Mouse (Mus musculus) heart, adult 2 months (tissue): ENCODE measurements around the gene Fgd6.

Experiments
- CTCF ChIP-seq: fragments of 200-600 bp; IDR thresholded peaks from 2 replicates; pipeline ENCODE4 v1.8.1; 2022; ENCODE audit warnings: antibody characterized with exemption, mild to moderate bottlenecking, moderate library complexity
- EP300 ChIP-seq: fragments of 200-500 bp; IDR thresholded peaks from 2 replicates; pipeline ENCODE4 v1.6.1; 2011; ENCODE audit warnings: low read depth, low read length, control low read depth; ENCODE audit not compliant: insufficient read depth
- POLR2A ChIP-seq: fragments of 200-500 bp; IDR thresholded peaks from 2 replicates; pipeline ENCODE4 v1.6.1; 2011; ENCODE audit warnings: mild to moderate bottlenecking, low read depth, low read length, control low read depth; ENCODE audit not compliant: insufficient read depth

- TF ChIP-seq CTCF (no peak), POLR2A (no peak), EP300 (no peak)
These were observed 128.5 kb downstream of the Fgd6 start for GRCm38 (mm10) chr10:94164104-94164845.
